Mouse (Mus musculus): ENCODE results near the gene Wrap53. TPM values are rescaled to one million over a fixed set of nuclear protein-coding genes. Genes with fewer than 3 reads are reported as not detected.
"Not testable (repeated sequence)": the region's sequence is repeated elsewhere in the genome, so short reads cannot be mapped to it uniquely, and the experiment has no call there.

Wrap53 gene
- total RNA-seq, 1 experiment from 2014 or later: 9.2 TPM

- no peak for DNase-seq
These were observed 16.7 kb downstream of the Wrap53 start for GRCm38 (mm10) chr11:69563373-69563772.

GRCm38 (mm10) chr11:69560896-69561854 lies 18.9 kb downstream of the Wrap53 start:
- DNase-seq: no peak

GRCm38 (mm10) chr11:69559851-69560765 lies 19.9 kb downstream of the Wrap53 start, which contains the start of gene Efnb3:
Gene Efnb3 (minus strand): TSS chr11:69560205.
- peak; percentile 43 for DNase-seq

- no peak for DNase-seq
These were observed 20.9 kb downstream of the Wrap53 start for GRCm38 (mm10) chr11:69559183-69559582.

- peak; percentile 33 for DNase-seq
These were observed 21.3 kb downstream of the Wrap53 start for GRCm38 (mm10) chr11:69558756-69559155.

- DNase-seq: peak; percentile 28
These were observed 22.6 kb downstream of the Wrap53 start for GRCm38 (mm10) chr11:69557381-69557958.

GRCm38 (mm10) chr11:69554539-69555140 lies 25.4 kb downstream of the Wrap53 start:
- no peak for DNase-seq

GRCm38 (mm10) chr11:69553341-69553721 lies 26.7 kb downstream of the Wrap53 start:
- DNase-seq: no peak

GRCm38 (mm10) chr11:69552622-69553340 lies 27.3 kb downstream of the Wrap53 start:
- no peak for DNase-seq

- no peak for DNase-seq
These were observed 28.7 kb downstream of the Wrap53 start for GRCm38 (mm10) chr11:69551310-69551709.

- DNase-seq: no peak
These were observed 30.9 kb downstream of the Wrap53 start, which contains the start of gene Dnah2 for GRCm38 (mm10) chr11:69549060-69549656. Gene Dnah2 (minus strand): TSS chr11:69549110.

GRCm38 (mm10) chr11:69547071-69547470 lies 33.0 kb downstream of the Wrap53 start:
- DNase-seq: peak; percentile 57

GRCm38 (mm10) chr11:69546423-69547053 lies 33.5 kb downstream of the Wrap53 start:
- DNase-seq: peak; percentile 88

GRCm38 (mm10) chr11:69545957-69546356 lies 34.1 kb downstream of the Wrap53 start:
- no peak for DNase-seq

- no peak for DNase-seq
These were observed 36.5 kb downstream of the Wrap53 start for GRCm38 (mm10) chr11:69543598-69543997.

GRCm38 (mm10) chr11:69541741-69542140 lies 38.3 kb downstream of the Wrap53 start:
- not testable (repeated sequence) for DNase-seq

GRCm38 (mm10) chr11:69540700-69541099 lies 39.4 kb downstream of the Wrap53 start:
- DNase-seq: no peak

GRCm38 (mm10) chr11:69534990-69535389 lies 45.1 kb downstream of the Wrap53 start:
- no peak for DNase-seq

- DNase-seq: no peak
These were observed 47.4 kb downstream of the Wrap53 start for GRCm38 (mm10) chr11:69532480-69533150.

Data from adrenal gland, postnatal 14 days (tissue).